In the genomic region with DNA sequence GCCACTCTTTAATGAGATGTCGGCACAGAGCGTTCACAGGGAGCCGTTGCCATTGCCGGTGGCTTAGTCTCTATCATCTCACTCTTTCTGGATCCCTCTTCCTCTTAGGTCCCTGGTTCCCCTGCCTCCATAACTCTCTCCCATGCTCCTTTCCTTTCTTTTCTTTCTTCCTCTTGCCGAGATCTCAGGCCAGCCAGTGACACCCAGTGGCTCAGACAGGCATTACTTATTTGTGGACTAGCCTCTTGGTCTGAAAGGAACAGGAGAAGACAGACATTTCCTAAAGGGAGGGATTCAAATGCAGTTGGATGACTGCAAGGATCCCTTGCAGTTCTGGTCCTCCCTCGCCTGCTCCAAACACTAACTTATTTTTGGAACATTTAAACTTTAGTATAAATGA, we compare ENCODE assay signal across 10 mouse cellular contexts.
A peak's percentile ranks its signal among the peaks of the same experiment; 100 is the strongest.
DNase-seq lines count a peak whose midpoint lies in the region; ATAC-seq lines count a peak whose summit lies in the region.
"Had no signal": no experiment of that assay in that cellular context is flagged by ENCODE, and none has a peak within 500 bp of the region (broad histone marks: within the 10 kb centered on the region; RNA-seq: fewer than 3 reads in every experiment).

No protein-coding gene starts in this region.

- H3K9me3 ChIP-seq in heart, embryonic 10.5 days = no peaks in the 10 kb centered on the region
- H3K9me3 ChIP-seq: stomach, embryonic 15.5 days had no signal

- peak; percentile 95 for ATAC-seq in common myeloid progenitor, adult 5-6 weeks (replicated peaks; ENCODE audit: low read depth, poor library complexity, severe bottlenecking)

- 50% methylated on average over 6 of the region's 6 CpGs for WGBS in heart, embryonic 10.5 days

- no peaks in the 10 kb centered on the region for H3K4me1 ChIP-seq in heart, embryonic 10.5 days
- H3K4me1 ChIP-seq: stomach, embryonic 15.5 days had no signal

- DNase-seq in heart, adult 18-20 months = peak; percentile 68 to 82
- DNase-seq in heart, embryonic 10.5 days (ENCODE audit: low spot score) = no peak
- peak; percentile 31 for DNase-seq in R1 (ENCODE audit: low read depth, low spot score)
- DNase-seq in gastrocnemius, postnatal 25 days = peak; percentile 33
- peak; percentile 56 to 64 for DNase-seq in kidney, postnatal 25 days
- DNase-seq in lung, postnatal 36 days = peak; percentile 72
- peak; percentile 71 to 80 for DNase-seq in right cerebral cortex, postnatal 10 days (ENCODE audit: low spot score in 2 of 2)

- H3K4me3 ChIP-seq in heart, embryonic 10.5 days = no peak overlapping the region
- H3K4me3 ChIP-seq: stomach, embryonic 15.5 days had no signal

- H3K27me3 ChIP-seq in heart, embryonic 10.5 days (ENCODE audit: insufficient read depth, poor library complexity, severe bottlenecking) = no peaks in the 10 kb centered on the region
- H3K27me3 ChIP-seq: stomach, embryonic 15.5 days had no signal

- no peak overlapping the region for H3K27ac ChIP-seq in heart, embryonic 10.5 days
- H3K27ac ChIP-seq: stomach, embryonic 15.5 days had no signal

- no peaks in the 10 kb centered on the region for H3K36me3 ChIP-seq in heart, embryonic 10.5 days
- H3K36me3 ChIP-seq: G1E; stomach, embryonic 15.5 days had no signal
